Mouse (Mus musculus) kidney, postnatal 0 days (tissue): ENCODE measurements around the gene Trpv1. TPM values are rescaled to one million over a fixed set of nuclear protein-coding genes. Genes with fewer than 3 reads are reported as not detected.

Source experiments
- ATAC-seq: fragments of 200-750 bp; cut with Nextera tagmentation; replicated peaks from 2 replicates; pipeline ENCODE4 v1.8.0; 2017; ENCODE audit warnings: low read depth, moderate number of reproducible peaks, moderate TSS enrichment, moderate library complexity; ENCODE audit not compliant: low FRiP score
- DNase-seq: peaks from one replicate; pipeline ENCODE4 v3.0.0-alpha.2; 2016; ENCODE audit warnings: low spot score
- H3K27ac ChIP-seq: fragments of 300-500 bp; sonication (generic); 2 replicates; pipeline ENCODE4 v1.5.1; 2014; ENCODE audit warnings: mild to moderate bottlenecking
- H3K27me3 ChIP-seq: fragments of 300-500 bp; sonication (generic); 2 replicates; pipeline ENCODE4 v1.6.1; 2014; ENCODE audit warnings: low read length, mixed read lengths; ENCODE audit not compliant: insufficient read depth
- H3K36me3 ChIP-seq: fragments of 300-500 bp; sonication (generic); 2 replicates; pipeline ENCODE4 v1.6.1; 2014; ENCODE audit warnings: low read length, mixed read lengths; ENCODE audit not compliant: insufficient read depth
- H3K4me1 ChIP-seq: fragments of 300-500 bp; sonication (generic); replicated peaks from 2 replicates; pipeline ENCODE4 v1.6.1; 2014; ENCODE audit warnings: antibody characterized with exemption, low read length, mixed read lengths; ENCODE audit not compliant: insufficient read depth
- H3K4me2 ChIP-seq: fragments of 300-500 bp; sonication (generic); 2 replicates; pipeline ENCODE4 v1.6.1; 2014; ENCODE audit warnings: mild to moderate bottlenecking, low read length, moderate library complexity, mixed read lengths
- H3K4me3 ChIP-seq: fragments of 300-500 bp; sonication (generic); replicated peaks from 2 replicates; pipeline ENCODE4 v1.5.1; 2014; ENCODE audit warnings: low read depth, low read length
- H3K9ac ChIP-seq: fragments of 300-500 bp; sonication (generic); 2 replicates; pipeline ENCODE4 v1.6.1; 2014; ENCODE audit warnings: low read depth, low read length
- H3K9me3 ChIP-seq: fragments of 300-500 bp; sonication (generic); replicated peaks from 2 replicates; pipeline ENCODE4 v1.6.1; 2016; ENCODE audit warnings: low read length, inconsistent platforms, mixed read lengths
- CTCF ChIP-seq: IDR thresholded peaks from 2 replicates; pipeline ENCODE4 v1.5.1; 2016; ENCODE audit warnings: antibody characterized with exemption, low read depth, mild to moderate bottlenecking, moderate library complexity
- WGBS: fragments of 180-500 bp; shearing (Covaris S2); extraction: QIAGEN DNeasy Blood & Tissue Kit; methylation state at CpG from one replicate; pipeline ENCODE4 v1.1.7; 2014; 5-methylcytosine and 5-hydroxymethylcytosine counted together
- polyA plus RNA-seq: library from polyadenylated mRNA; unstranded; fragments of >200 nt; fragmentation: Nextera tagmentation; extraction: Ambion mirVana; gene quantifications from 2 replicates; pipeline ENCODE4 v1.2.1, GENCODE M21; 2015

Trpv1 gene
- polyA plus RNA-seq, 1 experiment from 2014 or later, result not detected

DNA sequence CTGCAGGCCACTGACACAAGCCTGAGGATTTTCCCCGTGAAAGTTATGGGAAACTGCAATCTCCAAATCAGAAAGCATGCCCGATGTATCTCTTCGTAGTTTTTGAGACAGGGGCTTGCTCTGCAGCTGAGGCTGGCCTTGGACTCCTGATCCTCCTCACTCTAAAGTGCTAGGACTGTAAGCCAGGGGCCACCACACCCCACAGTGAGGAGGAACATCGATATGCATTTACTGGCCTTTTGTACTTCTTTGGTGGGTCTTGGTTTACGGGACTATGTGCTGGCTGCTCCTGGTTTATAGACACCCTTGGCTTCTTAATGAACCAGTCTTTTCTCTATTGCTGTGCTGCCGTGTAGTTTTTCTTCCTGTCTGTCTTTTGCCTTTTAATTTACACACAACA, 8.1 kb downstream of the Trpv1 start:
- Histone ChIP-seq H3K9me3 (no peaks in the 10 kb centered on the region), H3K27ac (no peak overlapping the region), H3K4me2 (no peak overlapping the region), H3K27me3 (no peaks in the 10 kb centered on the region), H3K9ac (no peak overlapping the region), H3K4me3 (no peak overlapping the region), H3K36me3 (no peaks in the 10 kb centered on the region), H3K4me1 (no peaks in the 10 kb centered on the region)
- ATAC-seq, result no peak
- TF ChIP-seq CTCF, result no peak
- no peak for DNase-seq
- 56% methylated on average over 6 of the region's 6 CpGs for WGBS

DNA sequence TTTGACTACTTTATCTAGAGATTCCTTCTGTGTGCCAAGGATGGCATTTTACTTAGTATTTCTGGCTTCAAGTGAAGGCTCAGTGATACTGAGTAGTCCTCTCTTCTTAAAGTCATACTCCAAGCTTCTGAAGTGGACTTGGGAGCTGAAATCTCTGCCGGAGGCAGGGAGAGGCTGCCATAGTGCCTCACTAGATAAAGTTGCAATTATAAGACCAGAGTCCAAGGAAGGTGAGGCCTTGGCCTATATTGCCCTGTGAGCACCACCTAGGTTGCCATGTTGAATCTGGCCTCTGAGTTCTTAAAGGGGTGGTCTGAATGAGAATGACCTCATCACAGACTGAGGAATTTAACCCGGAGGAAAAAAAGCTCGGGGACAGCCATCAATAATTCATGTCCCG, 8.7 kb downstream of the Trpv1 start:
- no peak for TF ChIP-seq CTCF
- Histone ChIP-seq H3K36me3 (no peaks in the 10 kb centered on the region), H3K27me3 (no peaks in the 10 kb centered on the region), H3K4me3 (no peak overlapping the region), H3K27ac (no peak overlapping the region), H3K4me1 (no peaks in the 10 kb centered on the region), H3K9me3 (no peaks in the 10 kb centered on the region), H3K9ac (no peak overlapping the region), H3K4me2 (no peak overlapping the region)
- DNase-seq, result no peak
- 78% methylated on average over 4 of the region's 4 CpGs for WGBS
- no peak for ATAC-seq

DNA sequence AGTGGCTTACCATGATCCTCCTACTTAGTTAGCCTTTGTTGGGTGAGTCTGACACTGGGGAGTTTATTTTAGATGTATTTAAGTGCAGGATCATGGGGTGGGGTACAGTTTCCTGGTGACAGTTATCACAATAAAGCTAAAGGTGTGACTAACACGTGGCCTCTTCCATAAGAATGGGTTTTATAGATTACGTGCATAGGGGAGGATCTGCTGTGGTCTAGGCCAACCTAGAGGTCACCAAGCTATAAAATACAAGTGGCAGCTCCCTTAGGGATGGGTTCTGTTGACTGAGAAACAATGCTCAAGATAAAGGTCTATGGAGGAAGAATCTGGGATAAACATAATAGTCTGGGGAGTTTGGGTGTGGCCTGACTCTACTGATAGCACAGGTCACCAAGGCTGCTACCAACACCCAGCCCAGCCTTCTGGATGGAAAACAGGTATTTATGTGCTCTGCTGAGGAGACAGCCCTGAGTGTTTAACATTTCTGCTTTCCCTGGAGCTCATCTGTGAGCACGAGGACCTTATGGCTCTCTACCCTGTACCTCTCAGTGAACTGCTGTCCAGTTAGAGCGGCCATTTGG, 23.4 kb downstream of the Trpv1 start:
- Histone ChIP-seq H3K9ac (no peak overlapping the region), H3K27ac (no peak overlapping the region), H3K4me2 (no peak overlapping the region), H3K9me3 (no peaks in the 10 kb centered on the region), H3K27me3 (no peaks in the 10 kb centered on the region), H3K4me3 (no peak overlapping the region), H3K4me1 (no peaks in the 10 kb centered on the region), H3K36me3 (no peaks in the 10 kb centered on the region)
- ATAC-seq (no peak), DNase-seq (no peak)
- TF ChIP-seq CTCF, result no peak
- WGBS, result 58% methylated on average over 4 of the region's 4 CpGs

DNA sequence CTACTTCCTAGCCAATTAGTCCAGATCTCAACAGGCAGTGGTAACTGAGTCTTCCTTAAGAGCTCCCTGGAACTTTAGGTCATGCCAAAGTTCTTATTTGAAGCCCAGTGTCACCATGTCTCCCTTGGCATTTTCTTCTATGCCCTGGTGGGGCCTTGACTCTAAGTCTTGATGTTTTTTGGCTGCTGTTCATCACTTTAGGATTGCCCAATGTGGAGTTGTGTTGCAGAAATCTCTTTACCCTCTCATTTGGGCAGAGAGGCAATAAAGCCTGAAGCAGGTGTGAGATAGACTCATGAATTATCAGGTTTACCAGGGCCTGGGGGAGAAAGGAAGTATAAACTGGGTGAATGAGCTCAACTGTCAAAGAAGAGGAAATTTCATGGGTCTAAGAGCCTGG, 24.6 kb downstream of the Trpv1 start:
- TF ChIP-seq CTCF, result no peak
- ATAC-seq (no peak), DNase-seq (no peak)

DNA sequence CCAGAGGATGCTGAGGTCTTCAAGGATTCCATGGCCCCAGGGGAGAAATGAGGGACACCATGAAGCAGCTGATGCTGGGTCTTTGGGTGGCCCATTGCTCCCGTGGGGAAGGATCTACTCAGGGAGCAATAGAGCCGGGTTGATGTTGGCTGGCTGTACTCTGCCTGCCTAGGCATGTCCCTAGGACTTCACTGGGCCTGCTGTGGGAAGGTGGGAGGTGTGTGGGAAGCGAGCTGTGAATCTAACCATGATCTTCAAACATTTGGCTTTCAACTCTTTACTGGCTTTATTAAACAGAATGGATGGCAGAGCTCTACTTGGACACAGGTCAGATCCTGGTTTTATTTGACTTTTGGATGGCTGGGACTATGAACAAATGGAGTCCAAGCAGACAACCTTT, 26.4 kb downstream of the Trpv1 start:
- no peaks in the 10 kb centered on the region for H3K27me3 ChIP-seq
- ATAC-seq, result no peak
- no peak overlapping the region for H3K4me3 ChIP-seq
- TF ChIP-seq CTCF, result no peak
- H3K4me2 ChIP-seq, result no peak overlapping the region
- H3K9me3 ChIP-seq, result no peaks in the 10 kb centered on the region
- WGBS, result 79% methylated on average over 3 of the region's 3 CpGs
- H3K36me3 ChIP-seq, result no peaks in the 10 kb centered on the region
- no peak overlapping the region for H3K27ac ChIP-seq
- no peak overlapping the region for H3K9ac ChIP-seq
- no peak for DNase-seq
- H3K4me1 ChIP-seq, result no peaks in the 10 kb centered on the region

More for the DNA sequence above, 24.6 kb downstream of the Trpv1 start:
- Histone ChIP-seq H3K4me2 (no peak overlapping the region), H3K9me3 (no peaks in the 10 kb centered on the region), H3K9ac (no peak overlapping the region), H3K4me1 (no peaks in the 10 kb centered on the region), H3K27me3 (no peaks in the 10 kb centered on the region), H3K27ac (no peak overlapping the region), H3K36me3 (no peaks in the 10 kb centered on the region), H3K4me3 (no peak overlapping the region)

DNA sequence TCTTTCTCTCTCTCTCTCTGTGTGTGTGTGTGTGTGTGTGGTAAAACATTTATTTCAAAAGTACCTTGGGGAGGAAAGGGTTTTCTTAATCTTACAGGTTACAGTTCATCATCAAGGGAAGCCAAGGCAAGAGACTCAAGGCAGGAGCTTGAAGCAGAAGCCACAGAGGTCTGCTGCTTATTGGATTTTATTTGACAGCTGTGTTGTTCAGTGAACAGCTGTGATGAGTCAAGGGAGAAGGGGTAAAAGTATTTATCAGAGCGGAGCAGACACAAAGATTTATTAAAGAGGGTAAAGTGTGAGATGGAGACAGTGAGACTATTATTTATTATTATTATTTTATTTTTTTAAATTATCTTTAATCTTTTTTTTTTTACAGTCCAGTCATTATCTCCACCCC, 27.3 kb downstream of the Trpv1 start:
- Histone ChIP-seq H3K4me3 (no peak overlapping the region), H3K27ac (no peak overlapping the region), H3K4me2 (no peak overlapping the region), H3K4me1 (no peaks in the 10 kb centered on the region), H3K36me3 (no peaks in the 10 kb centered on the region), H3K27me3 (no peaks in the 10 kb centered on the region), H3K9me3 (no peaks in the 10 kb centered on the region), H3K9ac (no peak overlapping the region)
- DNase-seq (no peak), ATAC-seq (no peak)
- TF ChIP-seq CTCF, result no peak
- 67% methylated on average over 1 of the region's 1 CpGs for WGBS

DNA sequence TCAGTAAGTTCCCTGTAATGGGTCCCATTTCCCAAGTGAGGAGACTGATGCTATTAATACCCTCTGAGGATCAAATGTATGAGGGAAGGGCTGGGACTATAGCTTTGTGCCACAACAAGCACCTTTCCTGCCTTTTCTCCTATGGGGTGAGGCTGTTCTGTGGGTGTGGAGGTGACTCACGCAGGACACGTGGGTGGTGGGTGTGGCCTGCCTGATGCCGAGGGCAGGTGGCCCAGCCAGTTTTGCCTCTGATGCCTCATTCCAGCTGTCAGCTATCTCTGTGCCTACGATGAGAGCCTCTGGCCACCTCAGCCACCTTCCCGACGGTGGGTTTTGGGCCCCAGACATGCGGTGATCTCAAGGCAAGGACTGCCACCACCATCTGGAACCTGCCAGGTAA, 33.2 kb downstream of the Trpv1 start, which contains the start of gene Trpv3:
Trpv3 (plus strand) TSS at position 122 of the 400 bp plus-strand sequence.
- no peaks in the 10 kb centered on the region for H3K9me3 ChIP-seq
- 78% methylated on average over 7 of the region's 7 CpGs for WGBS
- no peak within 1 kb of the TSS for H3K9ac ChIP-seq
- H3K4me2 ChIP-seq, result no peak within 1 kb of the TSS
- no peaks in the 10 kb centered on the region for H3K36me3 ChIP-seq
- no peak within 1 kb of the TSS for H3K4me3 ChIP-seq
- H3K27me3 ChIP-seq, result no peaks in the 10 kb centered on the region
- ATAC-seq, result no peak
- no peak within 1 kb of the TSS for H3K27ac ChIP-seq
- DNase-seq, result no peak
- TF ChIP-seq CTCF, result no peak
- H3K4me1 ChIP-seq, result no peaks in the 10 kb centered on the region
